Mouse (Mus musculus) left cerebral cortex, adult 11 months (tissue): ENCODE results near the gene Cartpt.
"Not testable (repeated sequence)": the region's sequence is repeated elsewhere in the genome, so short reads cannot be mapped to it uniquely, and the experiment has no call there.

Experiments used
- DNase-seq: peaks from one replicate; pipeline ENCODE4 v3.0.0; 2022; ENCODE audit warnings: low spot score

The Cartpt gene

DNA sequence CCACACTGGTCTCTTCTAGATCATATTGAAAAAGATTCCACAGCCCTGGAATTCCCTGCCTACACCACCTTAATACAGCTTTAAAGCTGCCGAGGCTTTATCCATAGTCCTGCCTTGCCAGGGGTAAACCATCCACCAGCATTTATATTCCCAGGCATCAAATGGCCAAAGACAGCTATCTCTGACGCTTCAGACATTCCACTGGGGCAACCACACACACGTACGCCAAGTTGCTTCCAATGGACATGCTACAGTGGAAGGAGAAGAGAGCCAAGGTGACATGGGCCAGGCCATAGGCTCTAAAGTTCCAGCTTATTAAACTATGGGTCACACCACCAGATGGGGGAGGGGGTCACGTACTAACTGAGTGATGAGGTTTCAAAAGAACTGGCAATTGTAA, 45.7 kb downstream of the Cartpt start:
- DNase-seq: no peak

DNA sequence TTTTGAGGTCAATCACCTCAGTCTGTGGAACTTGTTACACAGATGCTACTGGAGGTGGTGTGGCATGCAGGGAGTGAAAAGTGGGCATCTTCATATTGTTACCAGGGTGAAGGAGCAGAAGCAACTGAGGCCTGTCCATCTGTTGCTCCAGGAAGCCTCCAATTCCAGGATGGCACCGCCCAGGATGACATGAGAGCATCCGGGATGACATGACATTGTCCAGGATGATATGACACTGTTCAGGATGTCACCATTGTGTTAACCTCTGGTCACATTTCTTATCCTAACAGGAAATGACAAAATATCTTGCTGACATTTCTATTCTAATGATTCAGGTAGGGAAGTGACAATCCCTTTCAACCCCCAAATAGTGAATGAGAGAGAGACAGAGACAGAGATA, 47.8 kb downstream of the Cartpt start:
- no peak for DNase-seq

DNA sequence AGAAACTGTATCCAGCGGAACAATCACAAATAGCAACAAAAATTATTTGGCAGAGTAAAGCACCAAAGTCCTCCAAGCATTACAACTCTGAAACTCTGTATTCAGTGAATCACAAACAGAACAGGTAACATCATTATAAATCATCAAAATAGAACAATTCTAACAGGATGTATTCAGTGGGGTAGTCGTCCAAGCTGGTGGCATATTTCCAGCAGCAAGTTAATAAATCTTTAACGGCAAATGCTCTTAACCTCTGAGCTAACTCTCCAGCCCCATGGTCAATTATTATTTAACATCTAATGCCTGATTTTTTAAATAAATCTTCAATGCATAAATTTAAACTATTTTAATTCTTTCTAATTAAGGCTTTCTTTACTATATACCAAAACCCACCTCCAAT, 48.5 kb downstream of the Cartpt start:
- not testable (repeated sequence) for DNase-seq

DNA sequence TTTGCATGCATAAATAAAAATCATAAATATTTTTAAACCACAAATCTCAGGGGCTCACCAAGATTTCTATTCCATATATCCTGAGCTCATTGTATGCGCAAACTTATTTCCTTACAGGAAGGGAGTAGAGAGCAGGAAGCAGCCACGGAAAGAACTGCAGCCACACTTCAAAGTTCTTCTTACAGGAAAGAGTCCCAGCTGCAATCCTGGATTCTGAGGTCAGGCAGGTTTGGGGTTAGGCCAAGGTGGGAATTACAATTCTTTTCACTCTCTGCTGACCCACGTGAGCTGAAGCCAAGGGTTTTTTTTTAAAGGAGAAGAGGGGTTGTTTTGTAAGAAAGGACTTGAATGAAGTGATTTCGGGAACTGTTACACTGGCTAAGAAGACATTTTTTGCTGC, 49.9 kb downstream of the Cartpt start:
- DNase-seq: no peak

DNA sequence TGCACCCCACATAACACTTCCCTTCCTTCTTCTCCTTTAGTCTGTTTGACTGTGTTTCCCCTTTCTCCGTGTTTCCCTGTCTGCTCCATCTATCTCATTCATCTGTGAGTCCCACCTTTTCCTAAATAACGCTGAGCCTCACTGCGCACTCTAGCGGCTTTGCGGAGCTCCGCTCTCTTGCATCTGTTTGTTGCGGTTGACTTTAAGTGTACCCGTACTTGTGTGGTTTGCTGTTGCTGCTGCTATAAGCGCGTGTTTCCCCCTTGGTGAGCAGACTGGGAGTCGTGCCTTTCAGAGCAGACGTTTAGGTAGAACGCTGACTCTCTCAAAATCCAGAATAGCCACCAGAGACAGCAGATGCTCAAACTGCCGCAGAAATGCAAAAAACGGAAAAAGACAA, 51.3 kb downstream of the Cartpt start:
- DNase-seq: no peak
